9 mouse cellular contexts compared by ENCODE assay signal in the genomic region with DNA sequence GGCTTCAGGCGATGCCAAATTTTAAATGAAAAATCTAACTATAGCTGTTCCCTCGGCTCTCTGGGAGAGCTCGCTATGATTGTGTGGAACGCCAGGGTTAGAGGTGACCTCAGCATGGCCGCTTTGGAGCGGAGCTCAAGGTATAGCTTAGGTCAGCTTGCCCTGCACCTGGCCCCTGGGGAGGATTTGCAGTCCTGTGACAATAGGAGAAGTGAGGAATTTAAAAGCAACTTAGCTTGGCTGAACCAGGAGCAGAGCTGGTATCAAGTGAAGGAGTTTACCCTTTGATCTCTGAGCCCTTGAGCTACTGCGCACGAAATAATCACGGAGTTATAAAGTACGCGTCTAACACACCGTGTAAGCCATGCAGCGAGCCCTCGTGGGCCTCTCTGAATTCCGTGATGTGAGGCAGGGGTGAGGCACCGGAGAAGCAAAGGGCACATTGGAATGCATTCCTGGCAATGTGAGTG.
DNase-seq lines count a peak whose midpoint lies in the region; ATAC-seq lines count a peak whose summit lies in the region.
"Had no signal": no experiment of that assay in that cellular context is flagged by ENCODE, and none has a peak within 500 bp of the region (broad histone marks: within the 10 kb centered on the region; RNA-seq: fewer than 3 reads in every experiment).

No protein-coding gene starts in this region.

- no peaks in the 10 kb centered on the region for H3K27me3 ChIP-seq in lung, embryonic 15.5 days
- no peaks in the 10 kb centered on the region for H3K27me3 ChIP-seq in embryonic facial prominence, embryonic 10.5 days (replicated peaks; ENCODE audit: low read depth, poor library complexity, severe bottlenecking)
- no peaks in the 10 kb centered on the region for H3K27me3 ChIP-seq in hindbrain, embryonic 10.5 days (ENCODE audit: insufficient read depth, poor library complexity, severe bottlenecking)
- no peaks in the 10 kb centered on the region for H3K27me3 ChIP-seq in limb, embryonic 12.5 days
- no peaks in the 10 kb centered on the region for H3K27me3 ChIP-seq in neural tube, embryonic 12.5 days (replicated peaks)

- H3K36me3 ChIP-seq in lung, embryonic 15.5 days: no peaks in the 10 kb centered on the region
- H3K36me3 ChIP-seq in embryonic facial prominence, embryonic 10.5 days (replicated peaks): no peaks in the 10 kb centered on the region
- H3K36me3 ChIP-seq in hindbrain, embryonic 10.5 days: no peaks in the 10 kb centered on the region
- H3K36me3 ChIP-seq in limb, embryonic 12.5 days: no peaks in the 10 kb centered on the region
- H3K36me3 ChIP-seq in neural tube, embryonic 12.5 days: no peaks in the 10 kb centered on the region

- peak; percentile 76; the same call in 1 of the 2 replicates for ATAC-seq in lung, embryonic 15.5 days (ENCODE audit: borderline replicate concordance, extremely low read depth, low FRiP score, low TSS enrichment)
- peak; percentile 76 for ATAC-seq in limb, embryonic 12.5 days (ENCODE audit: insufficient number of reproducible peaks, insufficient read depth, low FRiP score, low TSS enrichment, low read depth)
- peak; percentile 56 for ATAC-seq in neural tube, embryonic 12.5 days (ENCODE audit: low FRiP score, low read depth)

- H3K4me3 ChIP-seq in lung, embryonic 15.5 days: peak overlapping the region; percentile 20
- H3K4me3 ChIP-seq in embryonic facial prominence, embryonic 10.5 days: peak overlapping the region; percentile 45
- peak overlapping the region; percentile 42 for H3K4me3 ChIP-seq in hindbrain, embryonic 10.5 days
- H3K4me3 ChIP-seq in limb, embryonic 12.5 days (replicated peaks): peak overlapping the region; percentile 25
- H3K4me3 ChIP-seq in neural tube, embryonic 12.5 days: 0 out of 2 replicates have a peak overlapping the region, but pooled peaks have one; percentile 4

- DNase-seq in lung, postnatal 25 days (ENCODE audit: low spot score): no peak
- peak; percentile 57 for DNase-seq in embryonic facial prominence, embryonic 10.5 days (ENCODE audit: low spot score)
- peak; percentile 36 for DNase-seq in hindbrain, embryonic 10.5 days (ENCODE audit: low spot score)
- DNase-seq in urinary bladder, postnatal 25 days (ENCODE audit: low spot score): no peak
- DNase-seq in gastrocnemius, postnatal 25 days: no peak

- peaks cover 11% of the 10 kb centered on the region for H3K4me1 ChIP-seq in lung, embryonic 15.5 days
- peaks cover 10% of the 10 kb centered on the region for H3K4me1 ChIP-seq in embryonic facial prominence, embryonic 10.5 days
- H3K4me1 ChIP-seq in hindbrain, embryonic 10.5 days (replicated peaks): peaks cover 11% of the 10 kb centered on the region
- H3K4me1 ChIP-seq in limb, embryonic 12.5 days (replicated peaks): peaks cover 11% of the 10 kb centered on the region
- peaks cover 8% of the 10 kb centered on the region for H3K4me1 ChIP-seq in neural tube, embryonic 12.5 days

- no peaks in the 10 kb centered on the region for H3K9me3 ChIP-seq in lung, embryonic 15.5 days
- H3K9me3 ChIP-seq in embryonic facial prominence, embryonic 10.5 days: no peaks in the 10 kb centered on the region
- no peaks in the 10 kb centered on the region for H3K9me3 ChIP-seq in hindbrain, embryonic 10.5 days
- H3K9me3 ChIP-seq in limb, embryonic 12.5 days: no peaks in the 10 kb centered on the region
- no peaks in the 10 kb centered on the region for H3K9me3 ChIP-seq in neural tube, embryonic 12.5 days

- H3K4me2 ChIP-seq in lung, embryonic 15.5 days: peak overlapping the region; percentile 49
- H3K4me2 ChIP-seq in limb, embryonic 12.5 days: peak overlapping the region; percentile 61
- H3K4me2 ChIP-seq in neural tube, embryonic 12.5 days (replicated peaks): peak overlapping the region; percentile 57

- peak overlapping the region; percentile 47; the same call in 1 of the 2 replicates for H3K27ac ChIP-seq in lung, embryonic 15.5 days
- H3K27ac ChIP-seq in embryonic facial prominence, embryonic 10.5 days (replicated peaks): peak overlapping the region; percentile 59; the same call in 1 of the 2 replicates
- peak overlapping the region; percentile 81 for H3K27ac ChIP-seq in hindbrain, embryonic 10.5 days
- H3K27ac ChIP-seq in limb, embryonic 12.5 days: no peak overlapping the region
- no peak overlapping the region for H3K27ac ChIP-seq in neural tube, embryonic 12.5 days
- H3K27ac ChIP-seq: macrophage had no signal

- no peak overlapping the region for H3K9ac ChIP-seq in lung, embryonic 15.5 days
- 0 out of 2 replicates have a peak overlapping the region, but pooled peaks have one; percentile 31 for H3K9ac ChIP-seq in limb, embryonic 12.5 days (replicated peaks)
- peak overlapping the region; percentile 38; the same call in 1 of the 2 replicates for H3K9ac ChIP-seq in neural tube, embryonic 12.5 days

- 8% methylated on average over 16 of the region's 16 CpGs for WGBS in lung, embryonic 15.5 days
- WGBS in embryonic facial prominence, embryonic 10.5 days: 6% methylated on average over 16 of the region's 16 CpGs
- WGBS in hindbrain, embryonic 10.5 days: 9% methylated on average over 16 of the region's 16 CpGs
- 3% methylated on average over 16 of the region's 16 CpGs for WGBS in limb, embryonic 12.5 days
- WGBS in neural tube, embryonic 12.5 days: 10% methylated on average over 16 of the region's 16 CpGs

Comparison
In these comparisons a context has a peak if more than half of its experiments do, and no peak if none do; other contexts are left out.
1. H3K27ac ChIP-seq: peak in lung, embryonic 15.5 days (single experiment), embryonic facial prominence, embryonic 10.5 days (single experiment) and hindbrain, embryonic 10.5 days (single experiment); none in limb, embryonic 12.5 days (single experiment) and neural tube, embryonic 12.5 days (single experiment).
2. DNase-seq: peak in embryonic facial prominence, embryonic 10.5 days (single experiment) and hindbrain, embryonic 10.5 days (single experiment); none in lung, postnatal 25 days (single experiment), urinary bladder, postnatal 25 days (single experiment) and gastrocnemius, postnatal 25 days (single experiment).
3. Peak in every context shown above with its lines, with median percentiles within 50 percentile points of each other: ATAC-seq, H3K4me2 ChIP-seq and H3K4me3 ChIP-seq.